Mouse (Mus musculus) left cerebral cortex, postnatal 14 days (tissue): Measurements from ENCODE around the gene Epb42. TPM values are rescaled to one million over a fixed set of nuclear protein-coding genes. Genes with fewer than 3 reads are reported as not detected.
"Not testable (repeated sequence)": the region's sequence is repeated elsewhere in the genome, so short reads cannot be mapped to it uniquely, and the experiment has no call there.

Experiments used
- DNase-seq, 2 experiments: peaks; one replicate each; pipeline ENCODE4 v3.0.0; 2021 to 2022; ENCODE audit warnings: low spot score in 2 of 2, mixed read lengths in 1 of 2
- intact Hi-C: fragments of 180-260 bp; cut with DNase I; formaldehyde crosslinking; loops from one replicate; pipeline ENCODE4 v1.15.1; 2025
- long read RNA-seq, 2 experiments: library from polyadenylated mRNA; stranded (forward); transcript quantifications; one replicate each; pipeline ENCODE4 v2.0.0; 2021
- total RNA-seq, 2 experiments: library from RNA; stranded (reverse); gene quantifications; 2 replicates each; pipeline ENCODE4 v1.2.3; 2021

The Epb42 gene
- total RNA-seq, result under 1 TPM in 1 of 2 experiments, not detected in 1; 0.13 TPM
- long read RNA-seq, experiment 1, result 0 reads
- long read RNA-seq, experiment 2, result 0 reads

- intact Hi-C loops, result no loop called here
- no peak for DNase-seq
These were observed at the start of gene Epb42 for GRCm38 (mm10) chr2:121036733-121037341. Gene Epb42, minus strand, starts transcription at chr2:121037072.

DNA sequence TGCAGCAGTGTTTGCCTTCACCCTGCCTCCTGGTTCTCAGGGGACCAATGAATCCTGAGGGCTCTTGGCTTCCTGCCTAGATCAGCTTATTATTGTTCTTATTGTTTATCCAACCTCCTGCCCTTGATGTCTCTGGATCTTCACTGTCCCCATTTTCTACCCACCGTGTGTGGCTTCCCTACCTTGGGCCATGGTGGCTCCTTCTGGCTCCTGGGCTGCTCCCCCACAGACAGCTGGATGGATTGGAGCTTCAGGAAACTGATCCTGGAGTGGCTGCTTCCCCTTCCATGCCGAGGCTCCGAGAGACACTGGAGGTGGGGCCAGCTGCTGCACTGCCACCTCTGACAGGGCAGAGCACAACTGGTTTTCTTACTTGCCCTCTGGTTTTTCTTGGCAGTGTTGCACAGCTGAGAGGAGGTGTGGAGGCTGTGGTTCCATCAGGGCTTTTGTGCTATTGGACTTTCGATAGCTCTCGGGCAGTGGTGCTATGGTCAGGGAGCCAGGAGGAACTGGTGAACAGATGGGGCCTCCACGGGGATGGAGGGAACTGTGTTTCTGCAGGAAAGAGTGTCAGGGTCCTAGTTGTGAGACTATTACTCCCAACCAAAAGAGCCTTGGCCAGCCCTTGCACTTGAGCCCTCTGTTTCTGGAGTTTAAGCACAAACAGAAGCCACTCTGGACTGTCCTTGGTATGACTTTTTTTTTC is 48.8 kb upstream of the Epb42 start, which contains the start of gene Tgm5:
TSS of gene Tgm5 (minus strand) at position 362 of the 706 bp plus-strand sequence.
- intact Hi-C loops, result no loop called here
- no peak for DNase-seq

DNA sequence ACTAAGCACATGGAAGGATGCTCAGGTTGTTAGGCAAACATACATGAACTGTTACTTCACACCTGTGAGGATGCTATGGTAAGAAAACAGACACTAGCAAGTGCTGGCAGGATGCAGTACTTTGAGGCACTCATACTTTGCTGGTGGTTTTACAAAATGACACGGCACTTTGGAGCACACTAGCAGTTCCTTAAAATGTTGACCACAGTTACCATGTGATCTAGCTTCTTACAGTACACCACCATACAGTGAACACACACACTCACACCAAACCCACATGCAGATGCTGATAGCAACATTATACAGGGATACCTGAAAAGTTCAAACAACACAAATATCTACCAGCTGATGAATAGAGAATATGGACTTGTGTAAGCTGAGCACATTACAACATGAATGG is 45.8 kb upstream of the Epb42 start:
- intact Hi-C loops, result no loop called here
- DNase-seq, result no peak

- no peak for DNase-seq
- intact Hi-C loops, result no loop called here
These were observed 37.9 kb upstream of the Epb42 start for GRCm38 (mm10) chr2:121074747-121075146.

- intact Hi-C loops, result no loop called here
These were observed 35.0 kb upstream of the Epb42 start for GRCm38 (mm10) chr2:121071871-121072270.

GRCm38 (mm10) chr2:121069506-121069905 is 32.6 kb upstream of the Epb42 start:
- intact Hi-C loops, result no loop called here
- DNase-seq, result no peak

More at GRCm38 (mm10) chr2:121071871-121072270, 35.0 kb upstream of the Epb42 start:
- DNase-seq, result no peak

DNA sequence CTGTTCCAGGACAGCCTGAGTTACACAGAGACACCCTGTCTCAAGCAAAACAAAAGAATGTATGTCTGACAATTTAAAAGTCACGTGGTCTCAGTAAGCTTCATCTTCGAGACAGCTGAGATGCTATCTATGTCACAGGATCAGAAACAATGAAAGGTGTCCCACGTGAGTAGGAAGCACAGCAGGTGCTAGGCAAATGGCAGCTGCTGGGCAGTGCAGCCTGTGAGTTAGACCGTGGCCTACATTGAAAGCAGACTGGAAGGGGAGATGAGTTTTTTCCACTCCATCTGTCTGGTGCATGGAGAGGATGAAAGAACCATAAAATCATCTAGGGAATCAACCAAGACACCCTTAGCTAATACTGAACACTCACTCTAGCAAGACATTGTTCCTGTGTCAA is 30.2 kb upstream of the Epb42 start:
- intact Hi-C loops, result no loop called here
- DNase-seq, result no peak

DNA sequence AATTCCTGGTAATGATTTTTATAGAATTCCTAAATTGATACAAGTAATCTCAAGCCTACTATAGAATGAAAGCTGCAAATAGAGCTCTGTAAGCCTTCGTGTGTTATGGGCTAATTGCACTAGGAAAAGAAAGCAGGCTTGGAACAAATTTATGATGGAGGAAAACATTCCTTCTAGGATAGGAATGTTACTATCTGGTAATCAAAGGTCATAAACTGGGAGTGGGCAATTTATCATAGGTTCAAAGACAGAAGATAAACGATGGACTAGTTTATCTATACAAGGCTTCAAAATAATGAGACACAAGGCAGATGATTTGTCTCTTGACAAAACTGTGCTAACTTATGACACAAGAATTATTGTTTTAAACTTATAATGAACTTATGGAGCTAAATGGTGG is 24.4 kb upstream of the Epb42 start:
- intact Hi-C loops, result no loop called here
- no peak for DNase-seq

DNA sequence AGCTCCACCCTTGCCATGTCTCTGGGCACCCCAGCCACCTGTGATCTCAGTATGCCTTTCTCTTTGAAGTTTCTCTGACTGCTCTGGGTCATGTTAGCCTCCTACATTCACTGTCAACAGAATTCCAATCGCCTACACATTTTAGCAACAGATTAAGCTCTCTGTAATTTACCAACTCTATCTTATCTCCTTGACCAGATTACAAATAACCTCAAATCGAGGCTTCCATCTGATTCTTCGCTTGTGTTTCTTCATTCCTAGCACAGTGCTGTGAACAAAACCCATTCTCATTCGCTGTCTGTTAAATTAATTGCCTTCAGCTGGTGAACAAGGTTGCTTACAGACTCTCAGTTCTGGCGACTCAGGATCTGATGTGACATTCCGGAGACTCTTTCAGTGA is 21.1 kb upstream of the Epb42 start:
- DNase-seq, result no peak
- intact Hi-C loops, result no loop called here

DNA sequence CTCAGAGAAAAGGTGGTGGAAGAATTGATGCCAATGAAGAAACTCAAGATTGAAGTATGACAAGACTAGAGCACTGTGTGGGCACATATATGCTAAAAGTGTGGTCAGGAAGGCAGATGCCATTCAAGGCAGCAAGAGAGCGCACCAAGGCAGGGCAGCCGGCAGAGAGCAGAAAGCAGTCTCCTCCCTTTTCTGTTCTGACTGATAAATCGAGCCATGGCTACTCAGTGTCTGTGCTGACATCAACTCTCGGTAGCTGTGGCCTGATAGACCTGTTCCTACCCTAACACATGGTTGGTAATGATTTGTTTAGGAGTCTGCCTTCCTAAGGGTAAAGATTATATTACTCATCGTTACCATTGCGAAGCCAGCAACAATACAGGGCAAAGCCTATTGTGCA is 19.0 kb upstream of the Epb42 start:
- DNase-seq, result no peak
- intact Hi-C loops, result no loop called here

DNA sequence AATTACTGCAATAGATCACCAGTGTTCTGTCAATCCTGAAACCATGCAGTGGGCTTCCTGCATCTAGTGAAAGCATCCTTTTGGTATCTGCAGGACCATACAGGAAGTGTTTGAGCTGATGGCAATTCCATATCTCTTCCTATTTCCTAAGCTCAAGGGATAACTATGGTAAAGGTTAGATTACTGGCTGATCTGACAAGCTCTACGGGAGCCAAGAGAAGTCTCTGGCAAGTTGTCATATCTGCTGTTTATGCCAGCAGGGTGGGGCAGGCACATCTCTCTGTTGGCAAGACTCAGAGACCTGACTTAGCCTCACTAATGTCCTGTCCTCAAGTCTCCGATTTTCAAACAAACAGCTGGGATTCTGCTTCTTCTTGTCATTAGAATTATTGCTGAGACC is 17.2 kb upstream of the Epb42 start:
- intact Hi-C loops, result no loop called here
- DNase-seq, result no peak

GRCm38 (mm10) chr2:121052176-121052575 is 15.3 kb upstream of the Epb42 start:
- DNase-seq, result no peak
- intact Hi-C loops, result no loop called here

- DNase-seq, result no peak
- intact Hi-C loops, result no loop called here
These were observed 8.8 kb upstream of the Epb42 start for GRCm38 (mm10) chr2:121045653-121046052.

DNA sequence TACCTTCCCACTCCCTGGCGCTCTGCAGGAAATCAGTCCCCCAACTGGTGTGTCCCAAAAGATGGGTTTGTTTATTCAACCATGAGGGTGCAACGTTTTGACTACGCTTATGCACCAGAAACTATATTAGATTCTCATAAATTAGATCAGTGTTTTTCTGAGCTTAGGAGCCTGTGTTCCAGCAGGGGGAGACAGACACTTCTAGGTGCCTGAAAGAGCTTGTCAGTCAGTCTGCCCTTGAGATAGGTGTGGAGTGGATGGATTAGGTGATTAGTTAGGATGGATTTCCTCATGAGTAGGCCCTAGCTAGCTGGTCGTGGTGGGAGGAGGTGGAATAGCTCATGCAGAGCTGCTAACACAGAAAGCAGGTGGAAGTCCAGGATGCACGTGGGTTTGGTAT is 4.2 kb upstream of the Epb42 start:
- intact Hi-C loops, result loop anchor here (2.0 kb wide), 1 partner anchor 62 kb away; no protein-coding TSS in a partner anchor
- peak; percentile 53 to 55 for DNase-seq

GRCm38 (mm10) chr2:121039382-121039781 is 2.5 kb upstream of the Epb42 start:
- no peak for DNase-seq
- intact Hi-C loops, result no loop called here

DNA sequence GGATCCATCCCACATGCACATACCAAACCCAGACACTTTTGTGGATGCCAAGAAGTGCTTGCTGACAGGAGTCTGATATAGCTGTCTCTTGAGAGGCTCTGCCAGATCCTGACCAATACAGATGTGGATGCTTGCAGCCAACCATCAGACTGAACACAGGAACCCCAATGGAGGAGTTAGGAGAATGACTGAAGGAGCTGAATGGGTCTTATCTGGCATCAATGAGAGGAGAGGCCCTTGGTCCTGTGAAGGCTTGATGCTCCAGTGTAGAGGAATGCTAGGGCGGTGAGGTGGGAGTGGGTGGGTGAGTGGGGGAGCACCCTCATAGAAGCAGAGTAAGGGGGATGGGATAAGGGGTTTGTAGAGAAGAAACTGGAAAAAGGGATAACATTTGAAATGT is 2.0 kb upstream of the Epb42 start:
- intact Hi-C loops, DNase-seq: not testable (repeated sequence)

GRCm38 (mm10) chr2:121022918-121023317 is 14.0 kb downstream of the Epb42 start:
- intact Hi-C loops, result no loop called here
- DNase-seq, result no peak

GRCm38 (mm10) chr2:121017151-121017550 is 19.7 kb downstream of the Epb42 start:
- no peak for DNase-seq
- intact Hi-C loops, result no loop called here

GRCm38 (mm10) chr2:121016226-121016625 is 20.6 kb downstream of the Epb42 start:
- DNase-seq, result no peak
- intact Hi-C loops, result no loop called here

- intact Hi-C loops, result no loop called here
- no peak for DNase-seq
These were observed 21.4 kb downstream of the Epb42 start for GRCm38 (mm10) chr2:121015507-121015906.

- DNase-seq, result no peak
- intact Hi-C loops, result no loop called here
These were observed 24.2 kb downstream of the Epb42 start for GRCm38 (mm10) chr2:121012676-121013075.
